Mouse (Mus musculus) liver, embryonic 16.5 days (tissue): ENCODE measurements at regions not wholly inside any gene's neighbourhood (a gene's known extent, or its start where the extent isn't known, plus 50 kb on each side); places are given as distances from the start of the nearest gene placed in this dataset.

Experiments
- ATAC-seq: fragments of 200-750 bp; cut with Nextera tagmentation; 2 replicates; pipeline ENCODE4 v1.8.0; 2017; ENCODE audit warnings: low read depth, mild to moderate bottlenecking, moderate number of reproducible peaks, moderate library complexity
- H3K27ac ChIP-seq: fragments of 300-500 bp; sonication (generic); 2 replicates; pipeline ENCODE4 v1.5.1; 2014; ENCODE audit warnings: mild to moderate bottlenecking, low read length
- H3K27me3 ChIP-seq: fragments of 300-500 bp; sonication (generic); 2 replicates; pipeline ENCODE4 v1.6.1; 2014; ENCODE audit warnings: low read depth, low read length, mixed read lengths; ENCODE audit not compliant: control insufficient read depth, insufficient read depth
- H3K36me3 ChIP-seq: fragments of 300-500 bp; sonication (generic); 2 replicates; pipeline ENCODE4 v1.6.1; 2014; ENCODE audit warnings: mild to moderate bottlenecking; ENCODE audit not compliant: control insufficient read depth, insufficient read depth
- H3K4me1 ChIP-seq: fragments of 300-500 bp; sonication (generic); 2 replicates; pipeline ENCODE4 v1.6.1; 2014; ENCODE audit warnings: low read depth, low read length, mixed read lengths; ENCODE audit not compliant: control insufficient read depth
- H3K4me2 ChIP-seq: fragments of 300-500 bp; sonication (generic); 2 replicates; pipeline ENCODE4 v1.6.1; 2014; ENCODE audit warnings: low read depth, low read length, mixed read lengths
- H3K4me3 ChIP-seq: fragments of 300-500 bp; sonication (generic); 2 replicates; pipeline ENCODE4 v1.5.1; 2014; ENCODE audit warnings: low read depth, mild to moderate bottlenecking, low read length
- H3K9ac ChIP-seq: fragments of 300-500 bp; sonication (generic); 2 replicates; pipeline ENCODE4 v1.6.1; 2014; ENCODE audit warnings: low read depth, low read length
- H3K9me3 ChIP-seq: fragments of 300-500 bp; sonication (generic); replicated peaks from 2 replicates; pipeline ENCODE4 v1.6.1; 2016; ENCODE audit warnings: low read length; ENCODE audit not compliant: control insufficient read depth
- WGBS: fragments of 180-500 bp; shearing (Covaris S2); extraction: QIAGEN DNeasy Blood & Tissue Kit; methylation state at CpG from one replicate; pipeline ENCODE4 v1.1.7; 2014; ENCODE audit not compliant: insufficient replicate concordance; 5-methylcytosine and 5-hydroxymethylcytosine counted together

DNA sequence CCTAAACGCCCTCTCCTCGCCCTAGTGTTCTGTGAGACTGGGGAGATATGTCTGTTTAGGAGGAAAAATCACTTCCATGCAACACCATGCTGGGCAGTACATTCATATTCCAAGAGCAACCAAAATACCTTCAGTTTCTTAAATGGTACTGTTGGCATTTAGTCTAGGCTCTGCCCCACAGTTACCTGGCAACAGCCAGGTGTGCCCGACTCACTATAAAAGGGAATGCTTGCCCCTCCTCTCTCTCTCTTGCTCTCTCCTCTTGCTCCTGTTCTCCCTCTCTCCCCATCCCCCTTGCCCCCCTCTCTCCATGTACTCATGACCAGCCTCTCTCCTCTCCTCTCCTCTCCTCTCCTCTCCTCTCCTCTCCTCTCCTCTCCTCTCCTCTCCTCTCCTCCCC is 66.7 kb upstream of the Abca1 start:
- ATAC-seq: no peak
- Histone ChIP-seq H3K4me3 (no peak overlapping the region), H3K4me2 (no peak overlapping the region), H3K27ac (no peak overlapping the region), H3K9ac (no peak overlapping the region), H3K27me3 (no peaks in the 10 kb centered on the region), H3K9me3 (no peaks in the 10 kb centered on the region), H3K4me1 (no peaks in the 10 kb centered on the region), H3K36me3 (no peaks in the 10 kb centered on the region)
- WGBS: 81% methylated on average over 3 of the region's 3 CpGs

- no peaks in the 10 kb centered on the region for H3K36me3 ChIP-seq
- no peak overlapping the region for H3K27ac ChIP-seq
- WGBS: 69% methylated on average over 3 of the region's 3 CpGs
- H3K9me3 ChIP-seq: no peaks in the 10 kb centered on the region
- H3K9ac ChIP-seq: no peak overlapping the region
- no peak overlapping the region for H3K4me3 ChIP-seq
- H3K4me2 ChIP-seq: no peak overlapping the region
- no peaks in the 10 kb centered on the region for H3K27me3 ChIP-seq
- no peak for ATAC-seq
- peaks cover 3% of the 10 kb centered on the region for H3K4me1 ChIP-seq
These were observed 63.7 kb upstream of the Abca1 start for GRCm38 (mm10) chr4:53223379-53223778.

DNA sequence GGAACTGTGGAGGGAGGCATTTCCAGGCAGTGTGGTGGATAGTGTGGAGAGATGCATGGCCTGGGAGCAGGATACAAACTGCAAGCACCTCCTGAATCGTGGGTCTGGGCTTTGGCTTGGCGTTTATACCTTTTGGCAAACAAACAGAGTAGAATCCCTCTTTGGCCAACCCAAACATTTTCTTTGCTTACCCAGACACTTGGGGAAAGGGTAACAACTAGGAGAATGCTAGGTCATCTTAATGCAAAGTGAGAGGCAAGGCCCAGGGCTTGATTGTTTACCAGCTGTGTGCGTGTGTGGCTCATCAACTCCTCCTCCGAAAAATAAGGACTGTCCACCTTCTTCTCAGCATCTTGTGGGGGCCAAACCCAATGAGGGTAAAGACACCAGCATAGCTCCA is 61.1 kb upstream of the Abca1 start:
- ATAC-seq: no peak
- no peaks in the 10 kb centered on the region for H3K36me3 ChIP-seq
- no peaks in the 10 kb centered on the region; the same call in 1 of the 2 replicates for H3K27me3 ChIP-seq
- H3K27ac ChIP-seq: no peak overlapping the region
- no peaks in the 10 kb centered on the region for H3K9me3 ChIP-seq
- H3K4me2 ChIP-seq: no peak overlapping the region
- no peak overlapping the region for H3K9ac ChIP-seq
- H3K4me3 ChIP-seq: no peak overlapping the region
- H3K4me1 ChIP-seq: peaks cover 9% of the 10 kb centered on the region
- WGBS: 64% methylated on average over 4 of the region's 4 CpGs

- Histone ChIP-seq H3K4me2 (no peak overlapping the region), H3K27me3 (no peaks in the 10 kb centered on the region; the same call in 1 of the 2 replicates), H3K9me3 (no peaks in the 10 kb centered on the region), H3K4me3 (no peak overlapping the region), H3K4me1 (peaks cover 9% of the 10 kb centered on the region), H3K36me3 (no peaks in the 10 kb centered on the region), H3K27ac (no peak overlapping the region), H3K9ac (no peak overlapping the region)
- ATAC-seq: no peak
- 66% methylated on average over 3 of the region's 3 CpGs for WGBS
These were observed 59.7 kb upstream of the Abca1 start for GRCm38 (mm10) chr4:53219351-53219750.

- no peak for ATAC-seq
- 53% methylated on average over 7 of the region's 7 CpGs for WGBS
- no peaks in the 10 kb centered on the region for H3K36me3 ChIP-seq
- H3K27me3 ChIP-seq: no peaks in the 10 kb centered on the region; the same call in 1 of the 2 replicates
- H3K4me1 ChIP-seq: peaks cover 9% of the 10 kb centered on the region
- H3K9ac ChIP-seq: no peak overlapping the region
- H3K9me3 ChIP-seq: no peaks in the 10 kb centered on the region
- H3K4me2 ChIP-seq: no peak overlapping the region
- no peak overlapping the region for H3K4me3 ChIP-seq
- no peak overlapping the region for H3K27ac ChIP-seq
These were observed 59.1 kb upstream of the Abca1 start for GRCm38 (mm10) chr4:53218752-53219151.

DNA sequence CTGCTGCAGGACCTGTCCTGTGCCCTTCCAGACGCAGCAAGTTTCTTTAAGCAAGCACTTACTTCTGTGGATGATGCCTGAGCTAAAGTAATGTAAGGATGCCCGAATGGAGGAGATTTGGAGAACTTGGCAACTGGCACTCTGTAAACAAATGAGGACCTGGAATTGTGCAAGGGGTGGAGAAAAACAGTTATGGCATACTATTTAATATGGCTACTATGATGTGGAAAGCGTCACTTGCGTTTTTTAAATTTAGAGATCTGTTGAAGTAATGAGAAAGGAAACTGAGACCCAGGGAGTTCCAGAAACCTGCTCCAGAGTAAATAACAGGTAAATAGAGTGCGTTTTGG is 58.6 kb upstream of the Abca1 start:
- Histone ChIP-seq H3K4me1 (peaks cover 9% of the 10 kb centered on the region), H3K9ac (no peak overlapping the region), H3K27me3 (no peaks in the 10 kb centered on the region; the same call in 1 of the 2 replicates), H3K27ac (no peak overlapping the region), H3K4me3 (peak overlapping the region; percentile 51; the same call in 1 of the 2 replicates), H3K9me3 (no peaks in the 10 kb centered on the region), H3K36me3 (no peaks in the 10 kb centered on the region), H3K4me2 (peak overlapping the region; percentile 60)
- ATAC-seq: no peak
- WGBS: 42% methylated on average over 5 of the region's 5 CpGs

DNA sequence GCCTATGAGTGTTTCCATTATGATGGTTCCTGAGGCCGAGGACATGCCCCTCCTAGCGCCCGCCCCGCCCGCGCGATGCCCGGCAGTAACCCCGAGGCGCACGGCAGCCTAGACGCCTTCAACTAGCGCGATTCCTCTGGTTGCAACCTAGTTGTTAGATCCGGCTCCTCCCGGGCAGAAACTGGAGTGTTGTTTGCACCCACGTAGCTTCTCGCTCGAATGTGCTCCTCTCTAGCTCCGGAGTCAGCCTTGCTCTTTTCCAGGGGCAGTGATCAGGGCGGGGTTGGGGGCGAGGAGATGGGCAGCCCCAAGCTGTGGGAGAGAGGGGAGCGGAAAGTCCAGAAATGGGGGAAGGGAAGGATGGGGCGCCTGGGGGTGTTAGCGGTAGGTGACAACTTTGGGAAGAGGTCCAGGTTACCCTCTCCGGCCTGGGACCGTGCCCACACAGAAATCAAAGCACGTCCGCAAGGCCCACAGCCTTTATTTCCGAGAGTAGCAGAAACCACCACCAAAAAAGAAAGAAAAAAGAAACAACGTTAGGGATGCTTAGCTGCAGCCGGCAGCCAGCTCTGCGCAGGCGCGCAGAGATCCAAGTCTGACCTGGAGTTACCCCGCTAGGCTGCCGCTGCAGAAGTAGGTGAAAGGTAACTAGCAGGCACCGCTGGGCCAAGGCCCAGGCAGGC is 58.1 kb upstream of the Abca1 start:
- H3K9me3 ChIP-seq: no peaks in the 10 kb centered on the region
- peak overlapping the region; percentile 51 for H3K4me3 ChIP-seq
- H3K9ac ChIP-seq: no peak overlapping the region
- peak overlapping the region; percentile 26; the same call in 1 of the 2 replicates for H3K27ac ChIP-seq
- peak overlapping the region; percentile 60 for H3K4me2 ChIP-seq
- H3K36me3 ChIP-seq: no peaks in the 10 kb centered on the region
- peak; percentile 89 for ATAC-seq
- H3K4me1 ChIP-seq: peaks cover 9% of the 10 kb centered on the region
- under 1% methylated on average over 38 of the region's 38 CpGs for WGBS
- H3K27me3 ChIP-seq: no peaks in the 10 kb centered on the region; the same call in 1 of the 2 replicates

- Histone ChIP-seq H3K9ac (no peak overlapping the region), H3K27me3 (no peaks in the 10 kb centered on the region), H3K9me3 (no peaks in the 10 kb centered on the region), H3K27ac (no peak overlapping the region), H3K4me1 (peaks cover 3% of the 10 kb centered on the region; the same call in 1 of the 2 replicates), H3K4me3 (no peak overlapping the region), H3K36me3 (no peaks in the 10 kb centered on the region), H3K4me2 (no peak overlapping the region)
- ATAC-seq: no peak
- WGBS: 56% methylated on average over 4 of the region's 4 CpGs
These were observed 52.8 kb upstream of the Abca1 start for GRCm38 (mm10) chr4:53212541-53212940.

GRCm38 (mm10) chr4:53210685-53211084 is 51.0 kb upstream of the Abca1 start:
- 42% methylated on average over 3 of the region's 3 CpGs for WGBS
- H3K36me3 ChIP-seq: no peaks in the 10 kb centered on the region

More at GRCm38 (mm10) chr4:53210685-53211084, 51.0 kb upstream of the Abca1 start:
- Histone ChIP-seq H3K9me3 (no peaks in the 10 kb centered on the region), H3K27me3 (no peaks in the 10 kb centered on the region), H3K9ac (no peak overlapping the region), H3K4me1 (no peaks in the 10 kb centered on the region), H3K27ac (no peak overlapping the region), H3K4me2 (no peak overlapping the region), H3K4me3 (no peak overlapping the region)
- ATAC-seq: no peak
